Mouse (Mus musculus) forebrain, embryonic 15.5 days (tissue): ENCODE measurements at regions not wholly inside any gene's neighbourhood (a gene's known extent, or its start where the extent isn't known, plus 50 kb on each side); places are given as distances from the start of the nearest gene placed in this dataset.

Source experiments
- ATAC-seq: fragments of 200-750 bp; cut with Nextera tagmentation; replicated peaks from 2 replicates; pipeline ENCODE4 v1.8.0; 2017; ENCODE audit warnings: mild to moderate bottlenecking, moderate TSS enrichment, moderate library complexity
- H3K27ac ChIP-seq: fragments of 300-500 bp; sonication (generic); replicated peaks from 2 replicates; pipeline ENCODE4 v1.5.1; 2015; ENCODE audit warnings: mild to moderate bottlenecking, inconsistent platforms
- H3K27me3 ChIP-seq: fragments of 300-500 bp; sonication (generic); 2 replicates; pipeline ENCODE4 v1.6.1; 2015; ENCODE audit warnings: inconsistent platforms
- H3K36me3 ChIP-seq: fragments of 300-500 bp; sonication (generic); 2 replicates; pipeline ENCODE4 v1.6.1; 2015; ENCODE audit warnings: mild to moderate bottlenecking, inconsistent platforms
- H3K4me1 ChIP-seq: fragments of 300-500 bp; sonication (generic); 2 replicates; pipeline ENCODE4 v1.6.1; 2015; ENCODE audit warnings: inconsistent platforms
- H3K4me2 ChIP-seq: fragments of 300-500 bp; sonication (generic); replicated peaks from 2 replicates; pipeline ENCODE4 v1.6.1; 2015; ENCODE audit warnings: mild to moderate bottlenecking, inconsistent platforms
- H3K4me3 ChIP-seq: fragments of 300-500 bp; sonication (generic); 2 replicates; pipeline ENCODE4 v1.5.1; 2015; ENCODE audit warnings: mild to moderate bottlenecking, inconsistent platforms
- H3K9ac ChIP-seq: fragments of 300-500 bp; sonication (generic); replicated peaks from 2 replicates; pipeline ENCODE4 v1.6.1; 2015; ENCODE audit warnings: mild to moderate bottlenecking, inconsistent platforms
- H3K9me3 ChIP-seq: fragments of 300-500 bp; sonication (generic); 2 replicates; pipeline ENCODE4 v1.6.1; 2016; ENCODE audit warnings: inconsistent platforms
- WGBS: fragments of 180-500 bp; shearing (Covaris S2); methylation state at CpG from one replicate; pipeline ENCODE4 v1.1.7; 2015; ENCODE audit warnings: mixed read lengths; 5-methylcytosine and 5-hydroxymethylcytosine counted together

DNA sequence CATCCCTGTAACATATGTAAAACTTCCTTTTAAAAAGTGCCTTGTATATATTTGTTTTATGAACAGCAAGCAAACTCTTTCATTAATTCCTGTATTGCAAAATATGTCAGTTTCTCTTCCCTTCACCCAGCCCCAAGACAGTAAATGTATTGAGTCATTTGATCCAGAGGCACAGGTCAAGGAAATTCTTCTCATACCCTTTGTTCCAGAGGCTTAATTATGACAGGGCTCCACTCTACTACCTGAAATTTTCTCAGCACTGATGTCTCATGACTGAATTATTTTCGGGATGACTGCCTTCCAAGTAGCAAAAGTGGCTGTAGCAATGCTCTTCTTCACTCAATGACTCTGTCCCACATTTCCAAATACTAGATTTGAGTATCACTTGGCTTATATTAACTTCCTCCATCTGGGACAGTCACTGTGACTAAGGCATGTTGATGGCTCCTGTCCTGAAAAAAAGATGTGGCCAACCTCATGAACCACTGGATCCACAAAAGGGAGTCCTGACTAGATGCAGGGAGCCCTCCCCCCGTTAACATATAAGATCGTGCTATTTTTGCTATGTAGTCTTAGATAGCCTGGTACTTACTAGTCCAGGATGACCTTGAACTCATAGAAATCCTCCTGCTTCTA, 80.3 kb upstream of the Rbpj start:
- Histone ChIP-seq H3K27ac (no peak overlapping the region), H3K9me3 (no peaks in the 10 kb centered on the region), H3K27me3 (no peaks in the 10 kb centered on the region), H3K36me3 (no peaks in the 10 kb centered on the region), H3K4me3 (no peak overlapping the region), H3K4me1 (no peaks in the 10 kb centered on the region), H3K4me2 (no peak overlapping the region), H3K9ac (no peak overlapping the region)
- no peak for ATAC-seq
- WGBS = 91% methylated on average over 3 of the region's 3 CpGs

- Histone ChIP-seq H3K4me1 (no peaks in the 10 kb centered on the region), H3K9ac (no peak overlapping the region), H3K4me3 (no peak overlapping the region), H3K36me3 (no peaks in the 10 kb centered on the region), H3K27me3 (no peaks in the 10 kb centered on the region), H3K9me3 (no peaks in the 10 kb centered on the region), H3K4me2 (no peak overlapping the region), H3K27ac (no peak overlapping the region)
- ATAC-seq = no peak
- WGBS = 84% methylated on average over 2 of the region's 2 CpGs
These were observed 72.4 kb upstream of the Rbpj start for GRCm38 (mm10) chr5:53393571-53393970.

- Histone ChIP-seq H3K27me3 (no peaks in the 10 kb centered on the region), H3K9me3 (no peaks in the 10 kb centered on the region), H3K9ac (no peak overlapping the region), H3K4me3 (no peak overlapping the region), H3K4me2 (no peak overlapping the region), H3K36me3 (no peaks in the 10 kb centered on the region), H3K4me1 (no peaks in the 10 kb centered on the region), H3K27ac (no peak overlapping the region)
- no peak for ATAC-seq
- 91% methylated on average over 3 of the region's 3 CpGs for WGBS
These were observed 71.4 kb upstream of the Rbpj start for GRCm38 (mm10) chr5:53394560-53394959.

- no peak overlapping the region for H3K27ac ChIP-seq
- H3K4me1 ChIP-seq = no peaks in the 10 kb centered on the region
- H3K27me3 ChIP-seq = no peaks in the 10 kb centered on the region
- no peaks in the 10 kb centered on the region for H3K36me3 ChIP-seq
- ATAC-seq = no peak
- WGBS = 92% methylated on average over 8 of the region's 8 CpGs
- H3K9ac ChIP-seq = no peak overlapping the region
- H3K4me3 ChIP-seq = no peak overlapping the region
- no peaks in the 10 kb centered on the region for H3K9me3 ChIP-seq
- no peak overlapping the region for H3K4me2 ChIP-seq
These were observed 67.4 kb upstream of the Rbpj start for GRCm38 (mm10) chr5:53398428-53399058.

DNA sequence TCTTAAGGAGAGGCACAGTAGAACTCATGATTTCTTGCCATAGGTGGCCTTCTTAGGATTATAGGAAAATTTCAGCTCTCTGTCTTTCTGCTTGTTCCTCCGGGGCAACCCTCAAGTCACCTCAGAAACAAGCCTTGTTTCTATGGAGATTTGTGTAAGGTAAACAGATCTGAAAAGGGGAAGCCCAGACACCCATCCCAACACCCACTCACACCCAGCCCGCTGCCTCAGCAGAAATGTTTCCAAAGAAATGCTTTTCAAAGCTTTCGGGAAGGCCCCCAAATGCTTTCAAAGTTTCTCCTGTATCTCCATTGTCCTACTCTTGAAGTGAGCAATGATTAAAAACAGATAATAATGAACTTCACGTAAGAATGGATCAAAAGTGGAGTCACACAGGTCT, 64.9 kb upstream of the Rbpj start:
- H3K9me3 ChIP-seq = no peaks in the 10 kb centered on the region
- H3K4me2 ChIP-seq = no peak overlapping the region
- WGBS = 48% methylated on average over 4 of the region's 4 CpGs
- H3K9ac ChIP-seq = no peak overlapping the region
- H3K27ac ChIP-seq = no peak overlapping the region
- H3K27me3 ChIP-seq = no peaks in the 10 kb centered on the region
- no peak overlapping the region for H3K4me3 ChIP-seq
- H3K36me3 ChIP-seq = no peaks in the 10 kb centered on the region
- ATAC-seq = no peak
- no peaks in the 10 kb centered on the region for H3K4me1 ChIP-seq

DNA sequence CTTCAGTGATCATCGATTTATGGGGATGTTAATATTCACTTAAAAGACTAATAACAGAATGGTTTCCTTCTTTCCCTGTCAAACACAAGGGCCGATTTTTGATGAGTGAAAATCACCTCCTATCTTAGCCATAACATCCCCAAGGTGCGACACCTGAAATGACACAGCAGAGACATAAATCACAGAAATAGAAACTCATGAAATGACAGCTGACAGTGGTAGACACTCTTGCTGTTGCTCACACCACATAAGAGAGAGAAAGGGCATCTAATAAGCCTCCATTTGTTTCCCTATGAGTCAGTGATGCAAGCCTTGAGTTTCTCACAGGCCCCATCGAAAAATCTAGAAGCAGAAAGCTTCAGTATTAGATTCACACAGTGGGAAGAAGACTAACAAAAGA, 63.9 kb upstream of the Rbpj start:
- Histone ChIP-seq H3K4me1 (no peaks in the 10 kb centered on the region), H3K4me3 (no peak overlapping the region), H3K9me3 (no peaks in the 10 kb centered on the region), H3K36me3 (no peaks in the 10 kb centered on the region), H3K27ac (no peak overlapping the region), H3K27me3 (no peaks in the 10 kb centered on the region), H3K9ac (no peak overlapping the region), H3K4me2 (no peak overlapping the region)
- WGBS = 79% methylated on average over 4 of the region's 4 CpGs
- no peak for ATAC-seq

- no peaks in the 10 kb centered on the region for H3K4me1 ChIP-seq
- ATAC-seq = no peak
These were observed 63.3 kb upstream of the Rbpj start for GRCm38 (mm10) chr5:53402619-53403151.

DNA sequence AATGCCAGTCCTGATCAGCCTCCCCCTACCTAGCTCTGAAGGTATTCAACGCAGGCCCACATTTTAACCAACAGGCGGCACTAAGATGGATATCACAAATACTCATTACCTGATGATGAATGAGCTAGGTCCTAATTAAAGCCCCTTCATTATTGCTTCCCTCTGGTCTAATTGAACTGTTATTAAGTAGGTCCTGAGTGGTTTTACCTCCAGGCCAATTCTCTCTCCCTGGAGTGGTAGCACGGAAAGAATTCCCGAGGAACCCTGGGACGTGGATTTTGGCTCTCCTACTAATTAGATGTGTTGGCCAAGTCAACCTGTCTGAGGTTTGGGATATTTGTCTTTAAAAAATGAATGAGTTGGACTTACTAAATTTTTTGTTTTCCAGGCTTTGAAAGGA, 60.0 kb upstream of the Rbpj start:
- no peaks in the 10 kb centered on the region for H3K4me1 ChIP-seq
- H3K9me3 ChIP-seq = no peaks in the 10 kb centered on the region
- no peaks in the 10 kb centered on the region for H3K36me3 ChIP-seq
- no peak overlapping the region for H3K4me2 ChIP-seq
- 45% methylated on average over 5 of the region's 5 CpGs for WGBS
- no peak overlapping the region for H3K9ac ChIP-seq
- H3K27ac ChIP-seq = no peak overlapping the region
- no peak overlapping the region for H3K4me3 ChIP-seq
- ATAC-seq = 0 out of 2 replicates have a peak, but pooled peaks have one; percentile 32
- no peaks in the 10 kb centered on the region for H3K27me3 ChIP-seq

More at GRCm38 (mm10) chr5:53402619-53403151, 63.3 kb upstream of the Rbpj start:
- H3K9ac ChIP-seq = no peak overlapping the region
- H3K27me3 ChIP-seq = no peaks in the 10 kb centered on the region
- H3K27ac ChIP-seq = no peak overlapping the region
- no peak overlapping the region for H3K4me2 ChIP-seq
- 87% methylated on average over 9 of the region's 9 CpGs for WGBS
- no peaks in the 10 kb centered on the region for H3K36me3 ChIP-seq
- no peak overlapping the region for H3K4me3 ChIP-seq
- H3K9me3 ChIP-seq = no peaks in the 10 kb centered on the region

- WGBS = 95% methylated on average over 2 of the region's 2 CpGs
- Histone ChIP-seq H3K4me2 (no peak overlapping the region), H3K27me3 (no peaks in the 10 kb centered on the region), H3K4me1 (no peaks in the 10 kb centered on the region), H3K4me3 (no peak overlapping the region), H3K9me3 (no peaks in the 10 kb centered on the region), H3K36me3 (no peaks in the 10 kb centered on the region), H3K27ac (no peak overlapping the region), H3K9ac (no peak overlapping the region)
- ATAC-seq = no peak
These were observed 58.3 kb upstream of the Rbpj start for GRCm38 (mm10) chr5:53407646-53408045.

DNA sequence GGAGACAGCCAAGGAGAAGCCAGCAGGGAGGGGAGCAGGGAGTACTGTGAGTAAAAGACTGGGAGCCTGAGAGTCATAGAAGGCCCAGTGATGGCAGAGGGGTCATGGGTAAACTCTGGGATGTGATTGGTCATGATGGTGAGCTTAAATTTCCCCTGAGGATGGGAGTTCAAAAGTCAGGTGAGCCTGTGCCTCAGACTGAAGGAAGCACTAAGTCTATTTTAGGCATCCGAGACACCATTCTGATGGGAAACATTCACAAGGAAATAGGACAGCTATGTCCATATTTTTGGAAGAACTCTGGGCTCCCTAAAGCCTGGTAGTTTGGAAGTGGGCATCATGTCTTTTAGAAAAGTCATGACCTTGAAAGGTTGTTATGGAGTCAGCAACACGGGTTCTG, 57.7 kb upstream of the Rbpj start:
- Histone ChIP-seq H3K27me3 (no peaks in the 10 kb centered on the region), H3K9ac (no peak overlapping the region), H3K4me2 (no peak overlapping the region), H3K27ac (no peak overlapping the region), H3K4me3 (no peak overlapping the region), H3K36me3 (no peaks in the 10 kb centered on the region), H3K9me3 (no peaks in the 10 kb centered on the region), H3K4me1 (no peaks in the 10 kb centered on the region)
- 91% methylated on average over 2 of the region's 2 CpGs for WGBS
- ATAC-seq = no peak

DNA sequence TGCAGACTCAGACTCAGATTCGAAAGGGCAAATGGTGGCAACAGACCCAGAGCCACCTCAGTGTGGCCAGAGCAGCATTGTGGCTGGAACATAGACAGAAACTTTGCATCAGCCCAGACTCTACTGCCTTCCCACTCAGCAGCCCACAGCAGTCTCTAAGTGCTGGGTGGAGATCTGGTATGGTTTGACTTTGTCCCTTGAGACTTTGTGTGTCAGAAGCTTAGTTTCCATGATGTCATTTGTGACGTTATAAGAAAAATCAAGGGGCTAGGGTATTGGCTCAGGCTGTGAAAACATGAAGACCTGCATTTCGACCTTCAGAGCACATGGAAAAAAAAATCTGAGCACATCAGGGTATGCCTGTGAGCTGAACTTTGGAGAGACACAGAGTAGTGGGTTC, 56.2 kb upstream of the Rbpj start:
- no peaks in the 10 kb centered on the region for H3K4me1 ChIP-seq
- no peak overlapping the region for H3K27ac ChIP-seq
- H3K36me3 ChIP-seq = no peaks in the 10 kb centered on the region
- H3K27me3 ChIP-seq = no peaks in the 10 kb centered on the region
- no peaks in the 10 kb centered on the region for H3K9me3 ChIP-seq
- WGBS = 84% methylated on average over 3 of the region's 3 CpGs
- H3K4me2 ChIP-seq = no peak overlapping the region
- no peak for ATAC-seq
- H3K9ac ChIP-seq = no peak overlapping the region
- no peak overlapping the region for H3K4me3 ChIP-seq

DNA sequence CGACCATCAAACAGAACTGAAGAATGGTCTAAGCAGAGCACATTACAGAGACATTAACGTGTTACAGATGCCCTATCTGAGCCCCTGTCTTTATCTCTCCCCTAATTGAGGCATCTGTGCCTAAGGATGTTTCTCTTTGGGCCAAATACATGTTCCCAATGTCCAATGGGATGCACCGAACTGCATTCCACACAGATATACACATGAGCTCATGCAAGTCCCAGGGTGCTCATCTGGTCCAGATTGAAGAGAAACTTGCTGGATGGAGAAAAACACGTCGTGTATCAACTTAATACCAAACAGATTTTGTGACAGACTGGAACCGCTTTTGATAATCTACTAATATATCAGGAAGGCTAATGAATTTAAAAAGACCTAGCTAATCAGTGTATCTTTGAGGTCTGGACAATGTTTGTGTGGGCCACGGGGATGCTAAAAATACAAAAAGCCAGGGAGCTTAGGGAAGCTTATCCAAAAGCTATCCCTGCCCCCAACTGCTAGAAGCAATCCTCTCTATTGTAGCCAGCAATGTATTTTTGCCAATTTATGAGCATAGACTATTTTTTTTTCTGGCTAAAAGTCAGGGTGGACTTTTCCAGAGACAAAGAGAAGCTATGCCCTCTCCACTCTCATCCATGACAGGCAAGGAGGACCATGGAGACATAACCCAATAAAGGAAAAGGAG, 53.4 kb upstream of the Rbpj start:
- H3K27me3 ChIP-seq = no peaks in the 10 kb centered on the region
- H3K36me3 ChIP-seq = no peaks in the 10 kb centered on the region
- WGBS = 78% methylated on average over 7 of the region's 7 CpGs
- no peaks in the 10 kb centered on the region for H3K4me1 ChIP-seq
- H3K4me3 ChIP-seq = no peak overlapping the region
- no peak overlapping the region for H3K4me2 ChIP-seq
- ATAC-seq = no peak
- no peaks in the 10 kb centered on the region for H3K9me3 ChIP-seq
- H3K9ac ChIP-seq = no peak overlapping the region
- no peak overlapping the region for H3K27ac ChIP-seq
